Mouse (Mus musculus): ENCODE data around the gene Casp8.
"Not testable (repeated sequence)": the region's sequence is repeated elsewhere in the genome, so short reads cannot be mapped to it uniquely, and the experiment has no call there.

Gene Casp8

GRCm38 (mm10) chr1:58800644-58801043, 5.5 kb downstream of the Casp8 start:
- not testable (repeated sequence) for DNase-seq (ENCODE audit: low spot score)

- DNase-seq (ENCODE audit: low spot score) = no peak
Measured at GRCm38 (mm10) chr1:58801558-58802285, 6.5 kb downstream of the Casp8 start.

GRCm38 (mm10) chr1:58802322-58803273, 7.4 kb downstream of the Casp8 start:
- DNase-seq (ENCODE audit: low spot score) = no peak

- DNase-seq (ENCODE audit: low spot score) = no peak
Measured at GRCm38 (mm10) chr1:58803531-58803930, 8.4 kb downstream of the Casp8 start.

GRCm38 (mm10) chr1:58806651-58807050, 11.5 kb downstream of the Casp8 start:
- DNase-seq (ENCODE audit: low spot score) = no peak

GRCm38 (mm10) chr1:58826319-58826718, 31.1 kb downstream of the Casp8 start:
- no peak for DNase-seq (ENCODE audit: low spot score)

GRCm38 (mm10) chr1:58830741-58831140, 35.6 kb downstream of the Casp8 start:
- DNase-seq (ENCODE audit: low spot score) = no peak

- DNase-seq (ENCODE audit: low spot score) = no peak
Measured at GRCm38 (mm10) chr1:58832198-58832597, 37.0 kb downstream of the Casp8 start.

GRCm38 (mm10) chr1:58856811-58857210, 61.6 kb downstream of the Casp8 start:
- DNase-seq (ENCODE audit: low spot score) = not testable (repeated sequence)

GRCm38 (mm10) chr1:58859131-58859530, 64.0 kb downstream of the Casp8 start:
- DNase-seq (ENCODE audit: low spot score) = not testable (repeated sequence)

- DNase-seq (ENCODE audit: low spot score) = not testable (repeated sequence)
Measured at GRCm38 (mm10) chr1:58859738-58860365, 64.7 kb downstream of the Casp8 start.

- not testable (repeated sequence) for DNase-seq (ENCODE audit: low spot score)
Measured at GRCm38 (mm10) chr1:58860586-58860985, 65.4 kb downstream of the Casp8 start.

- DNase-seq (ENCODE audit: low spot score) = not testable (repeated sequence)
Measured at GRCm38 (mm10) chr1:58876500-58876899, 81.3 kb downstream of the Casp8 start.

GRCm38 (mm10) chr1:58879291-58879690, 84.1 kb downstream of the Casp8 start:
- not testable (repeated sequence) for DNase-seq (ENCODE audit: low spot score)

- not testable (repeated sequence) for DNase-seq (ENCODE audit: low spot score)
Measured at GRCm38 (mm10) chr1:58883279-58883678, 88.1 kb downstream of the Casp8 start.

- DNase-seq (ENCODE audit: low spot score) = no peak
Measured at GRCm38 (mm10) chr1:58885646-58886045, 90.5 kb downstream of the Casp8 start.

- no peak for DNase-seq (ENCODE audit: low spot score)
Measured at GRCm38 (mm10) chr1:58889826-58890546, 94.8 kb downstream of the Casp8 start.

- DNase-seq (ENCODE audit: low spot score) = not testable (repeated sequence)
Measured at GRCm38 (mm10) chr1:58890697-58891290, 95.6 kb downstream of the Casp8 start.

- DNase-seq (ENCODE audit: low spot score) = not testable (repeated sequence)
Measured at GRCm38 (mm10) chr1:58891481-58892170, 96.5 kb downstream of the Casp8 start.

- not testable (repeated sequence) for DNase-seq (ENCODE audit: low spot score)
Measured at GRCm38 (mm10) chr1:58892386-58892785, 97.2 kb downstream of the Casp8 start.
